Mouse (Mus musculus) adrenal gland, adult 18-20 months (tissue): ENCODE data around the gene Dner. TPM values are rescaled to one million over a fixed set of nuclear protein-coding genes. Genes with fewer than 3 reads are reported as not detected.

Experiments used
- DNase-seq, 2 experiments: peaks; one replicate each; pipeline ENCODE4 v3.0.0; 2021 to 2022; ENCODE audit warnings: low spot score in 2 of 2
- total RNA-seq, 2 experiments: library from RNA; stranded (reverse); gene quantifications; 1 replicate in 1 of 2; 2 replicates in 1 of 2; pipeline ENCODE4 v1.2.3; 2021

Dner gene
- total RNA-seq, 2 experiments from 2014 or later = 4.1 to 4.3 TPM

- no peak for DNase-seq
Measured at GRCm38 (mm10) chr1:84405551-84406290, 290.3 kb downstream of the Dner start.

- DNase-seq = no peak
Measured at GRCm38 (mm10) chr1:84404880-84405279, 291.1 kb downstream of the Dner start.

GRCm38 (mm10) chr1:84402154-84402553 lies 293.9 kb downstream of the Dner start:
- DNase-seq = no peak

- no peak for DNase-seq
Measured at GRCm38 (mm10) chr1:84399671-84400070, 296.4 kb downstream of the Dner start.

GRCm38 (mm10) chr1:84399118-84399517 lies 296.9 kb downstream of the Dner start:
- no peak for DNase-seq

GRCm38 (mm10) chr1:84396787-84397186 lies 299.2 kb downstream of the Dner start:
- no peak for DNase-seq

GRCm38 (mm10) chr1:84395928-84396327 lies 300.1 kb downstream of the Dner start:
- no peak for DNase-seq

- no peak for DNase-seq
Measured at GRCm38 (mm10) chr1:84390961-84391360, 305.1 kb downstream of the Dner start.

GRCm38 (mm10) chr1:84387616-84388015 lies 308.4 kb downstream of the Dner start:
- DNase-seq = no peak

GRCm38 (mm10) chr1:84386481-84387146 lies 309.4 kb downstream of the Dner start:
- DNase-seq = no peak

- DNase-seq = no peak
Measured at GRCm38 (mm10) chr1:84382709-84383108, 313.3 kb downstream of the Dner start.

- DNase-seq = no peak
Measured at GRCm38 (mm10) chr1:84382064-84382463, 314.0 kb downstream of the Dner start.

- DNase-seq = no peak
Measured at GRCm38 (mm10) chr1:84380895-84381294, 315.1 kb downstream of the Dner start.

GRCm38 (mm10) chr1:84367733-84368132 lies 328.3 kb downstream of the Dner start:
- DNase-seq = no peak

- no peak for DNase-seq
Measured at GRCm38 (mm10) chr1:84366553-84366952, 329.5 kb downstream of the Dner start.

GRCm38 (mm10) chr1:84363967-84364366 lies 332.1 kb downstream of the Dner start, which contains the start of gene Pid1:
TSS of gene Pid1 (minus strand) at chr1:84364180.
- DNase-seq = no peak

GRCm38 (mm10) chr1:84362709-84363617 lies 333.1 kb downstream of the Dner start:
- DNase-seq = no peak

- DNase-seq = no peak
Measured at GRCm38 (mm10) chr1:84362209-84362608, 333.8 kb downstream of the Dner start.

GRCm38 (mm10) chr1:84361389-84361788 lies 334.6 kb downstream of the Dner start:
- DNase-seq = no peak

- peak; percentile 26 to 32 for DNase-seq
Measured at GRCm38 (mm10) chr1:84359611-84360500, 336.2 kb downstream of the Dner start.
